ENCODE assay signal across 8 mouse cellular contexts in genomic region chr13:17695898-17696580, GRCm38 (mm10). TPM values are rescaled to one million over a fixed set of nuclear protein-coding genes. Genes with fewer than 3 reads are reported as not detected.
A peak's percentile ranks its signal among the peaks of the same experiment; 100 is the strongest.
DNase-seq lines count a peak whose midpoint lies in the region; ATAC-seq and TF ChIP-seq lines count a peak whose summit lies in the region.

No protein-coding gene starts in this region.

- H3K4me1 ChIP-seq in lung, adult 2 months (ENCODE audit: control insufficient read depth, insufficient read depth, low read length) = peaks cover 2% of the 10 kb centered on the region; the same call in 1 of the 2 replicates
- H3K4me1 ChIP-seq in brown adipose tissue, adult 24 weeks (ENCODE audit: control insufficient read depth, insufficient read depth, insufficient read length, low read length) = no peaks in the 10 kb centered on the region
- peaks cover 5% of the 10 kb centered on the region; the same call in 1 of the 2 replicates for H3K4me1 ChIP-seq in hindbrain, embryonic 14.5 days (replicated peaks; ENCODE audit: control insufficient read depth, insufficient read depth, low read length)
- H3K4me1 ChIP-seq in midbrain, embryonic 16.5 days (ENCODE audit: control insufficient read depth, insufficient read depth, low read length) = peaks cover 11% of the 10 kb centered on the region

- no peaks in the 10 kb centered on the region for H3K36me3 ChIP-seq in hindbrain, embryonic 14.5 days (replicated peaks; ENCODE audit: control insufficient read depth, insufficient read depth)
- H3K36me3 ChIP-seq in midbrain, embryonic 16.5 days (ENCODE audit: control insufficient read depth, insufficient read depth, low read length) = no peaks in the 10 kb centered on the region

- peak overlapping the region; percentile 99 for H3K27ac ChIP-seq in brown adipose tissue, adult 24 weeks (replicated peaks; ENCODE audit: low read depth, low read length)
- H3K27ac ChIP-seq in hindbrain, embryonic 14.5 days = peak overlapping the region; percentile 88
- peak overlapping the region; percentile 94 for H3K27ac ChIP-seq in midbrain, embryonic 16.5 days (ENCODE audit: low read length)

- H3K4me3 ChIP-seq in lung, adult 2 months (replicated peaks; ENCODE audit: extremely low read depth, low read depth, low read length) = peak overlapping the region; percentile 85
- peak overlapping the region; percentile 92 for H3K4me3 ChIP-seq in brown adipose tissue, adult 24 weeks (ENCODE audit: insufficient read depth, low read depth, low read length)
- peak overlapping the region; percentile 72 for H3K4me3 ChIP-seq in hindbrain, embryonic 14.5 days (replicated peaks; ENCODE audit: low read length)
- peak overlapping the region; percentile 59 for H3K4me3 ChIP-seq in midbrain, embryonic 16.5 days (ENCODE audit: low read depth, low read length)

- WGBS in lung, adult 2 months = 4% methylated on average over 7 of the region's 7 CpGs
- WGBS in hindbrain, embryonic 14.5 days = 17% methylated on average over 7 of the region's 7 CpGs
- WGBS in midbrain, embryonic 16.5 days = 15% methylated on average over 7 of the region's 7 CpGs

- no peak for ATAC-seq in hindbrain, embryonic 14.5 days (ENCODE audit: low FRiP score)
- no peak for ATAC-seq in midbrain, embryonic 16.5 days

- DNase-seq in lung, adult 2 months = no peak
- DNase-seq in lung, postnatal 14 days = no peak
- DNase-seq in hindbrain, embryonic 14.5 days (ENCODE audit: low spot score) = no peak
- DNase-seq in adrenal gland, postnatal 36 days = no peak
- no peak for DNase-seq in cerebellum, adult 11 months
- DNase-seq in layer of hippocampus, adult 9-10 months (ENCODE audit: low spot score) = no peak

- no peak for TF ChIP-seq POLR2A in lung, adult 2 months (IDR thresholded peaks at IDR 0.05; ENCODE audit: borderline replicate concordance, extremely low read depth, low read depth, low read length)

- H3K4me2 ChIP-seq in hindbrain, embryonic 14.5 days (replicated peaks) = peak overlapping the region; percentile 61
- peak overlapping the region; percentile 86 for H3K4me2 ChIP-seq in midbrain, embryonic 16.5 days (ENCODE audit: low read length)

- no peaks in the 10 kb centered on the region for H3K9me3 ChIP-seq in hindbrain, embryonic 14.5 days (ENCODE audit: control insufficient read depth, low read length)
- H3K9me3 ChIP-seq in midbrain, embryonic 16.5 days (replicated peaks; ENCODE audit: control insufficient read depth, low read length, poor library complexity, severe bottlenecking) = no peaks in the 10 kb centered on the region

- peak overlapping the region; percentile 87 for H3K9ac ChIP-seq in hindbrain, embryonic 14.5 days
- peak overlapping the region; percentile 75 for H3K9ac ChIP-seq in midbrain, embryonic 16.5 days (ENCODE audit: low read depth, low read length)

- no peaks in the 10 kb centered on the region for H3K27me3 ChIP-seq in hindbrain, embryonic 14.5 days (ENCODE audit: control insufficient read depth, insufficient read depth, low read length)
- no peaks in the 10 kb centered on the region for H3K27me3 ChIP-seq in midbrain, embryonic 16.5 days (ENCODE audit: control insufficient read depth, insufficient read depth, low read depth, low read length)

- TF ChIP-seq CTCF in lung, adult 2 months (IDR thresholded peaks at IDR 0.05; ENCODE audit: insufficient read depth, low read length) = no peak

RNA-seq across cellular contexts. Expression of gene Sugct, which starts 0.7 kb away (rescaled TPM):
- polyA plus RNA-seq in lung, adult 2 months (2012; rRNA removed) = 0.63 and 1.1 TPM in 2 replicates
- 21.6 and 51.9 TPM in 2 replicates for polyA plus RNA-seq in brown adipose tissue, adult 24 weeks (2012; ENCODE audit: insufficient read depth, insufficient read length, missing spikeins)
- polyA plus RNA-seq in hindbrain, embryonic 14.5 days (2014; fragmentation: Nextera tagmentation; extraction: Ambion mirVana) = 2.7 and 3.7 TPM in 2 replicates
- 2.5 and 3.7 TPM in 2 replicates for polyA plus RNA-seq in midbrain, embryonic 16.5 days (2015; fragmentation: Nextera tagmentation; extraction: Ambion mirVana)
- total RNA-seq in adrenal gland, postnatal 36 days (2021) = 10 to 100 TPM in 1 of 2 experiments, 1 to 10 TPM in 1; 4.3 to 11.0 TPM

RNA-seq across cellular contexts. Expression of gene Mplkip, which starts 1.0 kb away (rescaled TPM):
- 8.9 and 12.8 TPM in 2 replicates for polyA plus RNA-seq in lung, adult 2 months (2012; rRNA removed)
- polyA plus RNA-seq in brown adipose tissue, adult 24 weeks (2012; ENCODE audit: insufficient read depth, insufficient read length, missing spikeins) = 22.1 and 23.3 TPM in 2 replicates
- 49.0 and 51.8 TPM in 2 replicates for polyA plus RNA-seq in hindbrain, embryonic 14.5 days (2014; fragmentation: Nextera tagmentation; extraction: Ambion mirVana)
- 33.4 and 38.1 TPM in 2 replicates for polyA plus RNA-seq in midbrain, embryonic 16.5 days (2015; fragmentation: Nextera tagmentation; extraction: Ambion mirVana)
- 10 to 100 TPM; 20.7 to 26.3 TPM for total RNA-seq in adrenal gland, postnatal 36 days (2021)
